Mouse (Mus musculus): ENCODE results near the gene Nmnat1.

DNA sequence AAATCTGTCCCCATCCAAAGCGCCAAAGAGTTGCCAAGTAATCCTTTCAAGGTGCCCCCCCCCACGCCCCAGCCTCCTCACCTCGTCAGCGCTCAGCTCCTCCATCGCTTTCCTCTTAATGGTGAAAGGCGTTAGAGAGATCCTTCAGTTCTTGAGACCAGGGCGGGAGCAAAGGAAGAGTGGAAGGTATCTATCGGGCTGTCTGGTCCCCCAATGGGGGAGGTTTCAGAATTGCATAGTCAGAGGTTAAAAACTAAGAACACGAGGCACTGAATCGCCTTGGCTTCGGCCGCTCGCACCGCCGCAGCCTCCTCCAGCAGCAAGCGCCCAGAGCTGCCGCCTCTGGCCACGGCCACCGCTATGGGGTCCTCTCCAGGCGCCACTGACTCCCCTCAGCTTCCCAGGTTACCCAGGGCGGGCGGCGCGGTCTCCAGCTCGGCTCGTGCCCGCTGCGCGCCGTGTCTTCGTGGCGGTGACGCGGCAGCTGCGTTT is 59.2 kb downstream of the Nmnat1 start:
- TF ChIP-seq ZMIZ1 (IDR thresholded peaks at IDR 0.05; ENCODE audit: low read depth, low read length) = no peak
- TF ChIP-seq POLR2A (IDR thresholded peaks at IDR 0.05; ENCODE audit: low read depth, low read length) = no peak
- TF ChIP-seq PAX5 (IDR thresholded peaks at IDR 0.05; ENCODE audit: low read length) = no peak
- TF ChIP-seq E2F4 (IDR thresholded peaks at IDR 0.05; ENCODE audit: insufficient replicate concordance, low read depth, low read length) = no peak
- TF ChIP-seq ZC3H11A (IDR thresholded peaks at IDR 0.05; ENCODE audit: low read depth, low read length) = no peak
- no peak for TF ChIP-seq USF1 (IDR thresholded peaks at IDR 0.05; ENCODE audit: low read depth, low read length)
- TF ChIP-seq ZKSCAN1 (IDR thresholded peaks at IDR 0.05; ENCODE audit: borderline replicate concordance, low read depth, low read length) = no peak
- no peak for TF ChIP-seq TCF12 (IDR thresholded peaks at IDR 0.05; ENCODE audit: low read depth, low read length)

Measured in CH12.LX (cell line).